Mouse (Mus musculus): ENCODE data around the gene Trhr2.

DNA sequence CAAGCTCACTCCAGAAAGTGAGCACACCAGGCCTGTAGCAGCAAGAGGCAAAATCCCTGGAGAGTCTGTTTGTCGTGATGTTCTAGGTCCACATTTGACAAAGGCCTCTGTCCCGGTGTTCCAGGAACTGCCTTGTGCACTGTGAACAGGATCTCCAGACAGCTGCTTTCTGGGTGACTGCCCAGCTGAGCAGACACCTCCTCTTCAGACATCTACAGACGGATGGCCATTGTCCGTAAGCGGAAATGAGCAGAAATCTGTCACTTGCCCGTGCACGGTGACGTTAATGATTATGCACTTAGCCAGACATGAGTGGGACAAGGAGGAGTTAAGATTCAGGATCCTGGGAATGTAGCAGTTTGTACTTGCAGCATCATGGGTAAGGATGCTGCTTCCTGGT, 6.4 kb downstream of the Trhr2 start:
- TF ChIP-seq CTCF (conservative IDR thresholded peaks at IDR 0.05; ENCODE audit: insufficient read depth, insufficient read length, low read depth, low read length) (no peak), POLR2A (IDR thresholded peaks at IDR 0.05; ENCODE audit: low read depth, low read length) (no peak)
